Mouse (Mus musculus) bone marrow macrophage, adult 2 months (primary cell): ENCODE measurements around the gene Grm7.

Source experiments
- CTCF ChIP-seq: IDR thresholded peaks from 2 replicates; pipeline ENCODE4 v1.5.1; 2012; ENCODE audit warnings: low read depth, mild to moderate bottlenecking, low read length, moderate library complexity
- POLR2A ChIP-seq: IDR thresholded peaks from 2 replicates; pipeline ENCODE4 v1.6.1; 2012; ENCODE audit warnings: mild to moderate bottlenecking, low read depth, low read length, borderline replicate concordance

- no peak for TF ChIP-seq CTCF
- no peak for TF ChIP-seq POLR2A
Observed at GRCm38 (mm10) chr6:111084569-111084968, 439.2 kb downstream of the Grm7 start.
